Mouse (Mus musculus): ENCODE results near the gene Siah1b. TPM values are rescaled to one million over a fixed set of nuclear protein-coding genes. Genes with fewer than 3 reads are reported as not detected.

Gene Siah1b
- 6.8 and 7.9 TPM in 2 replicates for polyA plus RNA-seq (2015; fragmentation: Nextera tagmentation; extraction: Ambion mirVana)

DNA sequence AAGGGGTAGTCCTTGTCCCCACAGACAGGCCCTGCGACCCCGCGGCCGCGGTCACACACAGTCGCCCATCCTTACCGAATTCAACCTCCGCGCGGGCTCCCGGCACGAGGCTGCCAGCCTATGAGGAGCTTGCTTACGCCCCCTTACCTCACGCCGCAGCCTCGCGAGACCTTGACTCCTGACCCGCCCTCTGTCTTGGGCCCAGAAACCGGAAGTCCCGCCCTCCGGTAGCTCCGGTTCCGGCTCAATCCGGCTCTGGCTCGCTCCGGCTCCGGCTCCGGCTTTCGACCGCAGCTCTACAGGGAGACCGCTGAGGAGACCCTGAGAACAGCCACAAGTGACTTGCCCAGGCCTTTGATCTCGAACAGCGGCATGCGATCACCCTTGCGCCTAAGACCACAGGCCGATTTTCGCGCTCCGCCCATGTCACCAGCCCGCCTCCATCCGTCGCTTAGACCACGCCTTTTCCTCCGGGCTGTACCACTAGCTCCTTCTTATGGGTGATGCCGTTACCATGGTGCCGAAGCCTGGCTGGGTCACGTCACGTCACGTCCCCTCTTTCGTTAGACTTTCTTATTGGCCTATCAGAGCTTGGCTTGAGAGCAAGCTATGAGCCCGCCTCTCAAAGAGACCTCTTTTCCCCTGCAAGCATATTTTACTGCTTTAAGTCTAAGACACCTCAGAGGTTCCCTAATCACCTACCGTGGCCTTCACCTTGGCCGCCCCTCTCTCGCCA, at the start of gene Siah1b:
Gene Siah1b (minus strand): TSS at position 454 of the 736 bp plus-strand sequence.
- TF ChIP-seq CTCF (IDR thresholded peaks at IDR 0.05; ENCODE audit: low read depth): no peak
- TF ChIP-seq EP300 (IDR thresholded peaks at IDR 0.05; ENCODE audit: low read depth): peak; percentile 71; the same call in 1 of the 2 replicates
- WGBS (ENCODE audit: insufficient replicate concordance): 21% methylated on average over 42 of the region's 54 CpGs
- peak; percentile 91 for DNase-seq
- peak within 1 kb of the TSS; percentile 89 for H3K27ac ChIP-seq (ENCODE audit: low read depth)
- no peaks in the 10 kb centered on the region for H3K27me3 ChIP-seq (ENCODE audit: insufficient read depth, low read length)
- H3K9ac ChIP-seq (replicated peaks): peak within 1 kb of the TSS; percentile 75
- H3K4me2 ChIP-seq (ENCODE audit: low read depth, low read length): peak within 1 kb of the TSS; percentile 91
- ATAC-seq: peak; percentile 98
- H3K9me3 ChIP-seq (ENCODE audit: low read length): no peaks in the 10 kb centered on the region
- peak within 1 kb of the TSS; percentile 67 for H3K4me3 ChIP-seq (ENCODE audit: low read depth, low read length)
- no peaks in the 10 kb centered on the region for H3K4me1 ChIP-seq (ENCODE audit: insufficient read depth)
- H3K36me3 ChIP-seq (replicated peaks; ENCODE audit: insufficient read depth, low read length): 0 out of 2 replicates have a peak, but pooled peaks cover 4% of the 10 kb centered on the region

DNA sequence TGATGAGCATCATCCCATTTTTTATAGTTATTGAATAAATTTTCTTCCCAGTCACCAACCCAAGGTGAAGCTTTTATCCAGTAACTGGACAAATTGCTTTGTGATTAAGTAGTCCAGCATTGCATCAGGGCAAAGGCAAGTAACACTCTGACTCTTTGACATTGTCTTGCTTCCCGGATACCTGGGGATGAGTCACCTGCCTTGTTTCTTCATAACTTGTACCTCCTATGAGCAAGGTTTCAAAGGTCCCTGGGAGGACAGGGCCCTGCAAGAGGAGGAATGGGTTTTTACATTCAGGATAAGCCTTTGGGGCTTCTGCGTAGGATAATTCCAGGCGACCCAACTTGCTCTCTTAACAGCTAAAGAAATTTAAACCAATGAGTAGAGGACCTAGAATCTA, 47.6 kb upstream of the Siah1b start:
- Histone ChIP-seq H3K27me3 (ENCODE audit: insufficient read depth, low read length) (no peaks in the 10 kb centered on the region), H3K4me1 (ENCODE audit: insufficient read depth) (no peaks in the 10 kb centered on the region), H3K27ac (ENCODE audit: low read depth) (no peak overlapping the region), H3K9me3 (ENCODE audit: low read length) (no peaks in the 10 kb centered on the region), H3K9ac (replicated peaks) (no peak overlapping the region), H3K36me3 (replicated peaks; ENCODE audit: insufficient read depth, low read length) (no peaks in the 10 kb centered on the region), H3K4me3 (ENCODE audit: low read depth, low read length) (no peak overlapping the region), H3K4me2 (ENCODE audit: low read depth, low read length) (no peak overlapping the region)
- TF ChIP-seq CTCF (IDR thresholded peaks at IDR 0.05; ENCODE audit: low read depth): no peak
- no peak for TF ChIP-seq EP300 (IDR thresholded peaks at IDR 0.05; ENCODE audit: low read depth)
- ATAC-seq (no peak), DNase-seq (no peak)
- 83% methylated on average over 3 of the region's 3 CpGs for WGBS (ENCODE audit: insufficient replicate concordance)

- Histone ChIP-seq H3K27ac (ENCODE audit: low read depth) (no peak overlapping the region), H3K9ac (replicated peaks) (no peak overlapping the region), H3K9me3 (ENCODE audit: low read length) (no peaks in the 10 kb centered on the region), H3K27me3 (ENCODE audit: insufficient read depth, low read length) (no peaks in the 10 kb centered on the region), H3K4me3 (ENCODE audit: low read depth, low read length) (no peak overlapping the region), H3K36me3 (replicated peaks; ENCODE audit: insufficient read depth, low read length) (no peaks in the 10 kb centered on the region), H3K4me2 (ENCODE audit: low read depth, low read length) (no peak overlapping the region), H3K4me1 (ENCODE audit: insufficient read depth) (no peaks in the 10 kb centered on the region)
- DNase-seq (no peak), ATAC-seq (no peak)
- 71% methylated on average over 6 of the region's 6 CpGs for WGBS (ENCODE audit: insufficient replicate concordance)
- TF ChIP-seq CTCF (IDR thresholded peaks at IDR 0.05; ENCODE audit: low read depth) (no peak), EP300 (IDR thresholded peaks at IDR 0.05; ENCODE audit: low read depth) (no peak)
Observed at GRCm38 (mm10) chrX:164113744-164114143, 37.5 kb upstream of the Siah1b start.

DNA sequence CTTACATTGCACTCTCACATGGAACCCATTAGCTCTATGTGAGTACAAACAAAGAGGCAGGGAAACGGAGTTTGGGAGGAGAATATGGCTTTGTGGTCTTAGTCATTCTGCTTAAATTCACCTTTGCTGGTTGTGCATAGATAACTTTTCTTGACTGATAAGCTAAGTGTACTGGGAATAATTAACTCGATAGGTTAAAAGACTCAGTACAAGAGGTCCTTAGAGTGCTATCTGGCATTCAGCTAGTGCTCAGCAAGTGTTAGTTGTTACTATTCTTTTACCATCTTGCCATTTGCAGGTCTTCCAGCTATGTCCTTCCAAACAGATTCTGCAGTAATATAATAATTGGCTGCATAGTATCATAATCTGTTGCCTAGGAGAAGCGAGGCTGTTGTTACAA, 34.9 kb upstream of the Siah1b start:
- no peak for ATAC-seq
- Histone ChIP-seq H3K9me3 (ENCODE audit: low read length) (no peaks in the 10 kb centered on the region), H3K36me3 (replicated peaks; ENCODE audit: insufficient read depth, low read length) (no peaks in the 10 kb centered on the region), H3K9ac (replicated peaks) (no peak overlapping the region), H3K4me3 (ENCODE audit: low read depth, low read length) (no peak overlapping the region), H3K27ac (ENCODE audit: low read depth) (no peak overlapping the region), H3K27me3 (ENCODE audit: insufficient read depth, low read length) (no peaks in the 10 kb centered on the region), H3K4me1 (ENCODE audit: insufficient read depth) (no peaks in the 10 kb centered on the region), H3K4me2 (ENCODE audit: low read depth, low read length) (no peak overlapping the region)
- DNase-seq: no peak
- 54% methylated on average over 3 of the region's 3 CpGs for WGBS (ENCODE audit: insufficient replicate concordance)
- TF ChIP-seq EP300 (IDR thresholded peaks at IDR 0.05; ENCODE audit: low read depth) (no peak), CTCF (IDR thresholded peaks at IDR 0.05; ENCODE audit: low read depth) (no peak)

- ATAC-seq (no peak), DNase-seq (no peak)
- Histone ChIP-seq H3K9me3 (ENCODE audit: low read length) (no peaks in the 10 kb centered on the region), H3K27me3 (ENCODE audit: insufficient read depth, low read length) (no peaks in the 10 kb centered on the region), H3K9ac (replicated peaks) (no peak overlapping the region), H3K4me2 (ENCODE audit: low read depth, low read length) (no peak overlapping the region), H3K4me3 (ENCODE audit: low read depth, low read length) (no peak overlapping the region), H3K36me3 (replicated peaks; ENCODE audit: insufficient read depth, low read length) (no peaks in the 10 kb centered on the region), H3K4me1 (ENCODE audit: insufficient read depth) (no peaks in the 10 kb centered on the region), H3K27ac (ENCODE audit: low read depth) (no peak overlapping the region)
- 57% methylated on average over 6 of the region's 6 CpGs for WGBS (ENCODE audit: insufficient replicate concordance)
- TF ChIP-seq EP300 (IDR thresholded peaks at IDR 0.05; ENCODE audit: low read depth) (no peak), CTCF (IDR thresholded peaks at IDR 0.05; ENCODE audit: low read depth) (no peak)
Observed at GRCm38 (mm10) chrX:164102656-164103055, 26.4 kb upstream of the Siah1b start.

DNA sequence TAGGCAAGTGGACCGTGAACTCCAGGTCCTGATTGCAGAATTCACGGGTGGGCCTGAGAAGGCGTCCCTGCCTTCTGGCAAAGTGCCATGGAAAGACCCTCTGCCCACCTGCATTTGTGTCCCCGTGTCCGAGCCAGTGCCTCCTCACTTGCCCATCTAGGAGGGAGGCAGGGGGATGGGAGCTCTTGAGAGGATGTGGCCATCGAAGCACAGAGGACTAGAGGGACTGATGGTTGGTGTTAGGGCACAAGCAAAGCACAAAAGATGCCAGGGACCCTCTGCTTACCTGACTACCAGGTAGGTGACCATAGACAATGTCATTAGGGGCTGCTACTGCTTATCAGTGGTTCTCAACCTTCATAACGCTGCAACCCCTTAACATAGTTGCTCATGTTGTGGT, 25.9 kb upstream of the Siah1b start:
- WGBS (ENCODE audit: insufficient replicate concordance): 77% methylated on average over 7 of the region's 7 CpGs
- DNase-seq: no peak
- H3K9ac ChIP-seq (replicated peaks): no peak overlapping the region

More for the DNA sequence above, 25.9 kb upstream of the Siah1b start:
- H3K27ac ChIP-seq (ENCODE audit: low read depth): no peak overlapping the region
- no peak overlapping the region for H3K4me3 ChIP-seq (ENCODE audit: low read depth, low read length)
- no peaks in the 10 kb centered on the region for H3K9me3 ChIP-seq (ENCODE audit: low read length)
- H3K4me2 ChIP-seq (ENCODE audit: low read depth, low read length): no peak overlapping the region
- H3K4me1 ChIP-seq (ENCODE audit: insufficient read depth): no peaks in the 10 kb centered on the region
- no peaks in the 10 kb centered on the region for H3K27me3 ChIP-seq (ENCODE audit: insufficient read depth, low read length)
- no peaks in the 10 kb centered on the region for H3K36me3 ChIP-seq (replicated peaks; ENCODE audit: insufficient read depth, low read length)
- no peak for ATAC-seq
- TF ChIP-seq CTCF (IDR thresholded peaks at IDR 0.05; ENCODE audit: low read depth) (no peak), EP300 (IDR thresholded peaks at IDR 0.05; ENCODE audit: low read depth) (no peak)
